Mouse (Mus musculus) liver, postnatal 0 days (tissue): ENCODE data around the gene Acsl1. TPM values are rescaled to one million over a fixed set of nuclear protein-coding genes. Genes with fewer than 3 reads are reported as not detected.
A peak's percentile ranks its signal among the peaks of the same experiment; 100 is the strongest.

Source experiments
- ATAC-seq: fragments of 200-750 bp; cut with Nextera tagmentation; 2 replicates; pipeline ENCODE4 v1.8.0; 2017; ENCODE audit warnings: mild to moderate bottlenecking, moderate library complexity
- DNase-seq: peaks from one replicate; pipeline ENCODE4 v3.0.0-alpha.2; 2016
- H3K27ac ChIP-seq: fragments of 300-500 bp; sonication (generic); 2 replicates; pipeline ENCODE4 v1.5.1; 2014; ENCODE audit warnings: antibody characterized with exemption, moderate library complexity, mild to moderate bottlenecking, low read depth
- H3K27me3 ChIP-seq: fragments of 300-500 bp; sonication (generic); 2 replicates; pipeline ENCODE4 v1.6.1; 2014; ENCODE audit warnings: low read length, control low read depth, mixed read lengths; ENCODE audit not compliant: insufficient read depth
- H3K36me3 ChIP-seq: fragments of 300-500 bp; sonication (generic); replicated peaks from 2 replicates; pipeline ENCODE4 v1.6.1; 2014; ENCODE audit warnings: mild to moderate bottlenecking, control low read depth, low read length, moderate library complexity, mixed read lengths; ENCODE audit not compliant: insufficient read depth
- H3K4me1 ChIP-seq: fragments of 300-500 bp; sonication (generic); 2 replicates; pipeline ENCODE4 v1.6.1; 2014; ENCODE audit warnings: antibody characterized with exemption, mild to moderate bottlenecking, control low read depth; ENCODE audit not compliant: insufficient read depth
- H3K4me2 ChIP-seq: fragments of 300-500 bp; sonication (generic); 2 replicates; pipeline ENCODE4 v1.6.1; 2014; ENCODE audit warnings: low read depth, mild to moderate bottlenecking, low read length, moderate library complexity, mixed read lengths
- H3K4me3 ChIP-seq: fragments of 300-500 bp; sonication (generic); 2 replicates; pipeline ENCODE4 v1.5.1; 2014; ENCODE audit warnings: low read depth, low read length
- H3K9ac ChIP-seq: fragments of 300-500 bp; sonication (generic); replicated peaks from 2 replicates; pipeline ENCODE4 v1.6.1; 2014; ENCODE audit warnings: mild to moderate bottlenecking, moderate library complexity
- H3K9me3 ChIP-seq: fragments of 300-500 bp; sonication (generic); 2 replicates; pipeline ENCODE4 v1.6.1; 2016; ENCODE audit warnings: mild to moderate bottlenecking, control low read depth, low read length, mixed read lengths
- CTCF ChIP-seq: sonication (generic); IDR thresholded peaks from 2 replicates; pipeline ENCODE4 v1.5.1; 2016; ENCODE audit warnings: antibody characterized with exemption, low read depth
- EP300 ChIP-seq: IDR thresholded peaks from 2 replicates; pipeline ENCODE4 v1.6.1; 2016; ENCODE audit warnings: antibody characterized with exemption, low read depth, mild to moderate bottlenecking
- WGBS: fragments of 180-500 bp; shearing (Covaris S2); extraction: QIAGEN DNeasy Blood & Tissue Kit; methylation state at CpG from one replicate; pipeline ENCODE4 v1.1.7; 2014; ENCODE audit not compliant: insufficient replicate concordance; 5-methylcytosine and 5-hydroxymethylcytosine counted together
- polyA plus RNA-seq: library from polyadenylated mRNA; unstranded; fragments of >200 nt; fragmentation: Nextera tagmentation; extraction: Ambion mirVana; gene quantifications from 2 replicates; pipeline ENCODE4 v1.2.1, GENCODE M21; 2015

The Acsl1 gene
- polyA plus RNA-seq, 1 experiment from 2014 or later = 466 TPM

- Histone ChIP-seq H3K9ac (no peak overlapping the region), H3K27me3 (no peaks in the 10 kb centered on the region), H3K27ac (peak overlapping the region; percentile 48; the same call in 1 of the 2 replicates), H3K4me1 (peaks cover 45% of the 10 kb centered on the region), H3K36me3 (no peaks in the 10 kb centered on the region), H3K4me2 (no peak overlapping the region), H3K4me3 (no peak overlapping the region), H3K9me3 (no peaks in the 10 kb centered on the region)
- WGBS = 57% methylated on average over 6 of the region's 6 CpGs
- ATAC-seq = no peak
- TF ChIP-seq EP300 (no peak), CTCF (no peak)
- peak; percentile 47 for DNase-seq
Observed at GRCm38 (mm10) chr8:46543662-46544061, 72.8 kb downstream of the Acsl1 start.

- no peak for DNase-seq
- Histone ChIP-seq H3K4me3 (no peak overlapping the region), H3K36me3 (no peaks in the 10 kb centered on the region), H3K27me3 (no peaks in the 10 kb centered on the region), H3K9ac (peak overlapping the region; percentile 31), H3K4me1 (peaks cover 30% of the 10 kb centered on the region), H3K4me2 (peak overlapping the region; percentile 61; the same call in 1 of the 2 replicates), H3K9me3 (no peaks in the 10 kb centered on the region), H3K27ac (peak overlapping the region; percentile 96)
- TF ChIP-seq EP300 (no peak), CTCF (no peak)
- ATAC-seq = no peak
- WGBS = 86% methylated on average over 5 of the region's 5 CpGs
Observed at GRCm38 (mm10) chr8:46545854-46546253, 75.0 kb downstream of the Acsl1 start.

- peak overlapping the region; percentile 61 for H3K4me2 ChIP-seq
- DNase-seq (peak; percentile 75), ATAC-seq (peak; percentile 75)
- no peaks in the 10 kb centered on the region for H3K27me3 ChIP-seq
- H3K27ac ChIP-seq = peak overlapping the region; percentile 96
- TF ChIP-seq CTCF (no peak; the same call in 1 of the 2 replicates), EP300 (peak; percentile 99)
- no peaks in the 10 kb centered on the region for H3K9me3 ChIP-seq
- H3K4me3 ChIP-seq = 0 out of 2 replicates have a peak overlapping the region, but pooled peaks have one; percentile 17
- peaks cover 25% of the 10 kb centered on the region for H3K4me1 ChIP-seq
- H3K9ac ChIP-seq = peak overlapping the region; percentile 31
- H3K36me3 ChIP-seq = no peaks in the 10 kb centered on the region
- 38% methylated on average over 11 of the region's 11 CpGs for WGBS
Observed at GRCm38 (mm10) chr8:46546431-46547176, 75.8 kb downstream of the Acsl1 start.

GRCm38 (mm10) chr8:46547245-46547644 is 76.4 kb downstream of the Acsl1 start:
- DNase-seq = peak; percentile 61
- H3K27me3 ChIP-seq = no peaks in the 10 kb centered on the region
- WGBS = 15% methylated on average over 4 of the region's 4 CpGs
- peak; percentile 28 for ATAC-seq
- peak overlapping the region; percentile 61 for H3K4me2 ChIP-seq
- no peaks in the 10 kb centered on the region for H3K36me3 ChIP-seq
- 0 out of 2 replicates have a peak overlapping the region, but pooled peaks have one; percentile 17 for H3K4me3 ChIP-seq
- peak overlapping the region; percentile 96 for H3K27ac ChIP-seq
- no peaks in the 10 kb centered on the region for H3K9me3 ChIP-seq
- peak; percentile 91 for TF ChIP-seq CTCF
- TF ChIP-seq EP300 = 0 out of 2 replicates have a peak, but pooled peaks have one; percentile 1
- H3K4me1 ChIP-seq = peaks cover 25% of the 10 kb centered on the region
- peak overlapping the region; percentile 31 for H3K9ac ChIP-seq

- Histone ChIP-seq H3K9ac (no peak overlapping the region), H3K4me2 (no peak overlapping the region), H3K9me3 (no peaks in the 10 kb centered on the region), H3K27me3 (no peaks in the 10 kb centered on the region), H3K27ac (no peak overlapping the region), H3K4me1 (peaks cover 26% of the 10 kb centered on the region), H3K36me3 (peaks cover 4% of the 10 kb centered on the region; the same call in 1 of the 2 replicates), H3K4me3 (no peak overlapping the region)
- DNase-seq = no peak
- TF ChIP-seq EP300 = no peak
- TF ChIP-seq CTCF = no peak
- 82% methylated on average over 8 of the region's 8 CpGs for WGBS
- ATAC-seq = no peak
Observed at GRCm38 (mm10) chr8:46550058-46550457, 79.2 kb downstream of the Acsl1 start.

- Histone ChIP-seq H3K4me3 (peak overlapping the region; percentile 73), H3K9ac (no peak overlapping the region; the same call in 1 of the 2 replicates), H3K4me1 (peaks cover 20% of the 10 kb centered on the region), H3K9me3 (no peaks in the 10 kb centered on the region), H3K36me3 (peaks cover 7% of the 10 kb centered on the region; the same call in 1 of the 2 replicates), H3K4me2 (peak overlapping the region; percentile 71), H3K27ac (peak overlapping the region; percentile 88), H3K27me3 (no peaks in the 10 kb centered on the region)
- WGBS = 37% methylated on average over 4 of the region's 4 CpGs
- no peak for TF ChIP-seq CTCF
- no peak for TF ChIP-seq EP300
- ATAC-seq (no peak), DNase-seq (no peak)
Observed at GRCm38 (mm10) chr8:46551029-46551428, 80.2 kb downstream of the Acsl1 start.
